Mouse (Mus musculus) olfactory bulb, adult 2 months (tissue): ENCODE measurements around the gene Tbc1d23.

Experiments
- CTCF ChIP-seq: fragments of 200-500 bp; IDR thresholded peaks from 2 replicates; pipeline ENCODE4 v1.5.1; 2012; ENCODE audit warnings: low read depth, mild to moderate bottlenecking, low read length, moderate library complexity; ENCODE audit not compliant: insufficient read depth
- POLR2A ChIP-seq: fragments of 200-500 bp; IDR thresholded peaks from 2 replicates; pipeline ENCODE4 v1.6.1; 2012; ENCODE audit warnings: mild to moderate bottlenecking, low read depth, low read length, moderate library complexity; ENCODE audit not compliant: insufficient read depth

- TF ChIP-seq POLR2A, result no peak
- no peak for TF ChIP-seq CTCF
These were observed 63.8 kb downstream of the Tbc1d23 start for GRCm38 (mm10) chr16:57167514-57167912.
